Comparison of ENCODE assay signal across 12 mouse cellular contexts in the genomic region with DNA sequence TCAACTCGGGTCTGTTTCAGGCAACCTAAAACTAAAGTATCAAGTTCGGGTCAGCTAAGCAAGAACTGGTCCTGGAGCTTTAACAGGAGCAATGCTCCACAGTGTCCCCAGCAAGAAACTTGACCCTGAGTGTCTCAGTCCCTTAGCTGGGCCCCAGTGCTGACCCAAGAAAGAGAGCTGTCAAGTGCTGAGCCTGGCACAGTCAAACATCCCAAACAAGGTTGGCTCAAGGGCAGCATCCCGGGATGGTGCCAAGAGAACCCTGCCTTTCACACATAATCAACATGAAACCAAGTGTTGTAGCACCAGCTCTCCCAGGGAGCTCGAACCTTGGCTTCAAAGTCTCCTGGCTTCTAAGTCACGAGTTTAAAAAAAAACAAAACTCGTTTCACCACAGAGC.
A peak's percentile ranks its signal among the peaks of the same experiment; 100 is the strongest.
DNase-seq lines count a peak whose midpoint lies in the region; ATAC-seq lines count a peak whose summit lies in the region.
"Had no signal": no experiment of that assay in that cellular context is flagged by ENCODE, and none has a peak within 500 bp of the region (broad histone marks: within the 10 kb centered on the region; RNA-seq: fewer than 3 reads in every experiment).

No protein-coding gene starts in this region.

- H3K36me3 ChIP-seq in heart, embryonic 13.5 days = no peaks in the 10 kb centered on the region
- no peaks in the 10 kb centered on the region for H3K36me3 ChIP-seq in heart, embryonic 15.5 days
- H3K36me3 ChIP-seq: hindbrain, embryonic 12.5 days had no signal

- H3K4me1 ChIP-seq in heart, embryonic 13.5 days = peaks cover 8% of the 10 kb centered on the region
- peaks cover 12% of the 10 kb centered on the region; the same call in 1 of the 2 replicates for H3K4me1 ChIP-seq in heart, embryonic 15.5 days (replicated peaks)
- H3K4me1 ChIP-seq: hindbrain, embryonic 12.5 days; midbrain, embryonic 10.5 days had no signal

- no peaks in the 10 kb centered on the region for H3K27me3 ChIP-seq in heart, embryonic 13.5 days (replicated peaks)
- no peaks in the 10 kb centered on the region for H3K27me3 ChIP-seq in heart, embryonic 15.5 days
- H3K27me3 ChIP-seq: hindbrain, embryonic 12.5 days had no signal

- no peak overlapping the region for H3K9ac ChIP-seq in heart, embryonic 13.5 days
- H3K9ac ChIP-seq in heart, embryonic 15.5 days = no peak overlapping the region
- H3K9ac ChIP-seq: forebrain, postnatal 0 days; hindbrain, embryonic 12.5 days; lung, embryonic 14.5 days had no signal

- ATAC-seq in heart, embryonic 13.5 days (ENCODE audit: extremely low read depth, insufficient number of reproducible peaks, low FRiP score, low TSS enrichment) = no peak
- no peak for ATAC-seq in heart, embryonic 15.5 days (replicated peaks; ENCODE audit: insufficient number of reproducible peaks, insufficient read depth, low FRiP score, low read depth)
- ATAC-seq: forebrain, postnatal 0 days had no signal

- no peaks in the 10 kb centered on the region for H3K9me3 ChIP-seq in heart, embryonic 13.5 days
- no peaks in the 10 kb centered on the region for H3K9me3 ChIP-seq in heart, embryonic 15.5 days (replicated peaks)
- H3K9me3 ChIP-seq: hindbrain, embryonic 12.5 days; midbrain, embryonic 10.5 days had no signal

- no peak for DNase-seq in heart, postnatal 25 days (ENCODE audit: low spot score)
- peak; percentile 64 for DNase-seq in ovary, adult 18-20 months (ENCODE audit: low spot score)
- DNase-seq in ovary, postnatal 14 days (ENCODE audit: low spot score) = no peak
- DNase-seq in skeletal muscle tissue, adult 2 months (ENCODE audit: low read depth, low spot score) = peak; percentile 93
- no peak for DNase-seq in right cerebral cortex, adult 18-20 months
- DNase-seq: forebrain, postnatal 0 days; lung, embryonic 14.5 days had no signal

- 72% methylated on average over 6 of the region's 6 CpGs for WGBS in heart, embryonic 13.5 days
- 53% methylated on average over 6 of the region's 6 CpGs for WGBS in heart, embryonic 15.5 days

- H3K27ac ChIP-seq in heart, embryonic 13.5 days (replicated peaks) = 0 out of 2 replicates have a peak overlapping the region, but pooled peaks have one; percentile 41
- H3K27ac ChIP-seq in heart, embryonic 15.5 days = peak overlapping the region; percentile 46
- H3K27ac ChIP-seq: hindbrain, embryonic 12.5 days; kidney, postnatal 0 days; midbrain, embryonic 10.5 days had no signal

- no peak overlapping the region for H3K4me2 ChIP-seq in heart, embryonic 13.5 days
- no peak overlapping the region for H3K4me2 ChIP-seq in heart, embryonic 15.5 days
- H3K4me2 ChIP-seq: hindbrain, embryonic 12.5 days; lung, embryonic 14.5 days had no signal

- intact Hi-C loops in heart, postnatal 25 days (cut with DNase I) = no loop called here

- no peak overlapping the region for H3K4me3 ChIP-seq in heart, embryonic 13.5 days
- H3K4me3 ChIP-seq in heart, embryonic 15.5 days = no peak overlapping the region
- H3K4me3 ChIP-seq: hindbrain, embryonic 12.5 days; midbrain, embryonic 10.5 days had no signal

Comparison
In these comparisons a context has a peak if more than half of its experiments do, and no peak if none do; other contexts are left out.
1. DNase-seq: peak in ovary, adult 18-20 months (single experiment) and skeletal muscle tissue, adult 2 months (single experiment); none in heart, postnatal 25 days (single experiment), ovary, postnatal 14 days (single experiment) and right cerebral cortex, adult 18-20 months (single experiment).